In the genomic region with DNA sequence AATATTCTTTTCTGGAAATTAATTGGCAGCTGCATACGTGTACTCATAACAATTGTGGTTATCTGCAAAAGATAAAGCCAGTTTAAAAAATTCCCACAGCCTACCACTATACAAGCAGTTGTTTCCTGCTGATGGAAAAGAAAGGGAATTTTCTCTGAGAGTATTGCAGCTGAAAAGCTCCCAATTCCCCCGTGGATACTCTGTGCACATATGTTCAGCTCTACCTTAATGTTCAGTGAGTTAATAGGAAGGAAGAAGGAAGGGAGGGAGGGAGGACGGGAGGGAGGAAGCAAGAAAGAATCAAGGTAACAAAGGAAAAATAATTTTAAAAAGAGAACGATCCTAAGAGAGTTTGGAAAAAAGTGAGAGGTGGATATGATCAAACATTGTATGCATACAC, we compare ENCODE assay signal across 32 mouse cellular contexts.
DNase-seq lines count a peak whose midpoint lies in the region; ATAC-seq lines count a peak whose summit lies in the region.
"Had no signal": no experiment of that assay in that cellular context is flagged by ENCODE, and none has a peak within 500 bp of the region (broad histone marks: within the 10 kb centered on the region; RNA-seq: fewer than 3 reads in every experiment).

No protein-coding gene starts in this region.

- no peaks in the 10 kb centered on the region for H3K9me3 ChIP-seq in embryonic facial prominence, embryonic 11.5 days (replicated peaks; ENCODE audit: control insufficient read depth, low read length)
- H3K9me3 ChIP-seq in embryonic facial prominence, embryonic 10.5 days: no peaks in the 10 kb centered on the region
- no peaks in the 10 kb centered on the region for H3K9me3 ChIP-seq in midbrain, embryonic 11.5 days (ENCODE audit: control insufficient read depth, low read length)
- H3K9me3 ChIP-seq in midbrain, embryonic 10.5 days (replicated peaks): no peaks in the 10 kb centered on the region
- no peaks in the 10 kb centered on the region for H3K9me3 ChIP-seq in midbrain, embryonic 13.5 days
- no peaks in the 10 kb centered on the region for H3K9me3 ChIP-seq in neural tube, embryonic 14.5 days (ENCODE audit: control insufficient read depth, low read length)
- H3K9me3 ChIP-seq: embryonic facial prominence, embryonic 13.5 days; heart, embryonic 13.5 days; hindbrain, embryonic 15.5 days; intestine, embryonic 15.5 days; limb, embryonic 10.5 days; limb, embryonic 15.5 days; liver, embryonic 13.5 days had no signal

- H3K27me3 ChIP-seq in embryonic facial prominence, embryonic 11.5 days (ENCODE audit: control insufficient read depth, insufficient read depth, low read length): no peaks in the 10 kb centered on the region
- H3K27me3 ChIP-seq in embryonic facial prominence, embryonic 10.5 days (replicated peaks; ENCODE audit: low read depth, poor library complexity, severe bottlenecking): no peaks in the 10 kb centered on the region
- no peaks in the 10 kb centered on the region for H3K27me3 ChIP-seq in midbrain, embryonic 11.5 days (ENCODE audit: control insufficient read depth, insufficient read depth, low read length)
- no peaks in the 10 kb centered on the region for H3K27me3 ChIP-seq in midbrain, embryonic 10.5 days (ENCODE audit: low read depth, poor library complexity, severe bottlenecking)
- H3K27me3 ChIP-seq in midbrain, embryonic 13.5 days: no peaks in the 10 kb centered on the region
- no peaks in the 10 kb centered on the region for H3K27me3 ChIP-seq in neural tube, embryonic 14.5 days (ENCODE audit: control insufficient read depth, insufficient read depth, low read length)
- H3K27me3 ChIP-seq: CH12.LX; embryonic facial prominence, embryonic 13.5 days; heart, embryonic 13.5 days; hindbrain, embryonic 15.5 days; intestine, embryonic 15.5 days; limb, embryonic 15.5 days; liver, embryonic 13.5 days; megakaryocyte, embryonic 14.5 days had no signal

- ATAC-seq in embryonic facial prominence, embryonic 11.5 days (replicated peaks; ENCODE audit: insufficient number of reproducible peaks, low FRiP score, low TSS enrichment, low read depth): no peak
- 0 out of 2 replicates have a peak, but pooled peaks have one; percentile 38 for ATAC-seq in midbrain, embryonic 11.5 days (ENCODE audit: low FRiP score)
- 0 out of 2 replicates have a peak, but pooled peaks have one; percentile 30 for ATAC-seq in midbrain, embryonic 13.5 days
- peak; percentile 79 for ATAC-seq in neural tube, embryonic 14.5 days (ENCODE audit: low read depth)
- ATAC-seq: activated CD4-positive, CD25-positive, alpha-beta regulatory T cell, adult 4 months; intestine, embryonic 15.5 days; lung, postnatal 0 days had no signal

- peak; percentile 19 for DNase-seq in embryonic facial prominence, embryonic 11.5 days (ENCODE audit: low spot score)
- DNase-seq in embryonic facial prominence, embryonic 10.5 days (ENCODE audit: low spot score): no peak
- no peak for DNase-seq in midbrain, embryonic 11.5 days (ENCODE audit: low spot score, missing footprints)
- no peak for DNase-seq in midbrain, embryonic 10.5 days (ENCODE audit: low spot score)
- DNase-seq in kidney, adult 11 months: no peak
- DNase-seq in thymus, postnatal 36 days: no peak
- DNase-seq: adrenal gland, adult 8-10 months; cerebellum, adult 8-10 months; cerebellum, postnatal 36 days; gastrocnemius, postnatal 10 days; heart, postnatal 10 days; kidney, adult 8-10 months; kidney, postnatal 4 days; liver, embryonic 13.5 days; lung, adult 18-20 months; lung, postnatal 4 days; retina, postnatal 1 day; right cerebral cortex, postnatal 14 days had no signal

- no peak overlapping the region for H3K4me3 ChIP-seq in embryonic facial prominence, embryonic 11.5 days (ENCODE audit: low read depth, low read length)
- no peak overlapping the region for H3K4me3 ChIP-seq in embryonic facial prominence, embryonic 10.5 days
- H3K4me3 ChIP-seq in midbrain, embryonic 11.5 days (ENCODE audit: low read depth, low read length): no peak overlapping the region
- no peak overlapping the region for H3K4me3 ChIP-seq in midbrain, embryonic 10.5 days
- H3K4me3 ChIP-seq in midbrain, embryonic 13.5 days (replicated peaks): no peak overlapping the region
- H3K4me3 ChIP-seq in neural tube, embryonic 14.5 days (ENCODE audit: low read depth, low read length): no peak overlapping the region
- H3K4me3 ChIP-seq: embryonic facial prominence, embryonic 13.5 days; erythroblast, embryonic 14.5 days; heart, embryonic 13.5 days; hindbrain, embryonic 15.5 days; intestine, embryonic 15.5 days; limb, embryonic 10.5 days; limb, embryonic 15.5 days; liver, embryonic 13.5 days; megakaryocyte, embryonic 14.5 days had no signal

- H3K27ac ChIP-seq in embryonic facial prominence, embryonic 11.5 days (replicated peaks; ENCODE audit: low read depth, low read length): no peak overlapping the region
- no peak overlapping the region for H3K27ac ChIP-seq in embryonic facial prominence, embryonic 10.5 days (replicated peaks)
- no peak overlapping the region for H3K27ac ChIP-seq in midbrain, embryonic 11.5 days (ENCODE audit: low read depth, low read length)
- no peak overlapping the region for H3K27ac ChIP-seq in midbrain, embryonic 10.5 days (replicated peaks)
- no peak overlapping the region for H3K27ac ChIP-seq in midbrain, embryonic 13.5 days
- H3K27ac ChIP-seq in neural tube, embryonic 14.5 days (ENCODE audit: low read depth, low read length): no peak overlapping the region
- H3K27ac ChIP-seq: embryonic facial prominence, embryonic 13.5 days; heart, embryonic 13.5 days; hindbrain, embryonic 15.5 days; intestine, embryonic 15.5 days; kidney, postnatal 0 days; limb, embryonic 10.5 days; limb, embryonic 15.5 days; liver, embryonic 13.5 days had no signal

- no peak overlapping the region for H3K9ac ChIP-seq in embryonic facial prominence, embryonic 11.5 days (replicated peaks; ENCODE audit: low read length)
- no peak overlapping the region for H3K9ac ChIP-seq in midbrain, embryonic 11.5 days (ENCODE audit: low read length)
- no peak overlapping the region for H3K9ac ChIP-seq in midbrain, embryonic 13.5 days (replicated peaks)
- H3K9ac ChIP-seq in neural tube, embryonic 14.5 days (replicated peaks; ENCODE audit: low read depth, low read length): no peak overlapping the region
- H3K9ac ChIP-seq: embryonic facial prominence, embryonic 13.5 days; heart, embryonic 13.5 days; hindbrain, embryonic 15.5 days; intestine, embryonic 15.5 days; limb, embryonic 15.5 days; liver, embryonic 13.5 days had no signal

- H3K36me3 ChIP-seq in embryonic facial prominence, embryonic 11.5 days (replicated peaks; ENCODE audit: control insufficient read depth, insufficient read depth, low read depth, low read length): no peaks in the 10 kb centered on the region
- H3K36me3 ChIP-seq in embryonic facial prominence, embryonic 10.5 days (replicated peaks): no peaks in the 10 kb centered on the region
- H3K36me3 ChIP-seq in midbrain, embryonic 11.5 days (ENCODE audit: control insufficient read depth, insufficient read depth, low read length): no peaks in the 10 kb centered on the region
- no peaks in the 10 kb centered on the region for H3K36me3 ChIP-seq in midbrain, embryonic 10.5 days
- no peaks in the 10 kb centered on the region for H3K36me3 ChIP-seq in midbrain, embryonic 13.5 days
- H3K36me3 ChIP-seq in neural tube, embryonic 14.5 days (ENCODE audit: control insufficient read depth, insufficient read depth, low read length): no peaks in the 10 kb centered on the region
- H3K36me3 ChIP-seq: embryonic facial prominence, embryonic 13.5 days; heart, embryonic 13.5 days; hindbrain, embryonic 15.5 days; intestine, embryonic 15.5 days; limb, embryonic 10.5 days; limb, embryonic 15.5 days; liver, embryonic 13.5 days had no signal

- no peak overlapping the region for H3K4me2 ChIP-seq in embryonic facial prominence, embryonic 11.5 days (ENCODE audit: low read depth, low read length)
- no peak overlapping the region for H3K4me2 ChIP-seq in midbrain, embryonic 11.5 days
- H3K4me2 ChIP-seq in midbrain, embryonic 13.5 days (replicated peaks): no peak overlapping the region
- no peak overlapping the region for H3K4me2 ChIP-seq in neural tube, embryonic 14.5 days (ENCODE audit: low read depth, low read length)
- H3K4me2 ChIP-seq: embryonic facial prominence, embryonic 13.5 days; heart, embryonic 13.5 days; hindbrain, embryonic 15.5 days; intestine, embryonic 15.5 days; limb, embryonic 15.5 days; liver, embryonic 13.5 days had no signal

- H3K4me1 ChIP-seq in embryonic facial prominence, embryonic 11.5 days (ENCODE audit: control insufficient read depth, insufficient read depth, low read length): no peaks in the 10 kb centered on the region
- 0 out of 2 replicates have a peak, but pooled peaks cover 3% of the 10 kb centered on the region for H3K4me1 ChIP-seq in embryonic facial prominence, embryonic 10.5 days
- no peaks in the 10 kb centered on the region for H3K4me1 ChIP-seq in midbrain, embryonic 11.5 days (ENCODE audit: control insufficient read depth, insufficient read depth, low read length)
- no peaks in the 10 kb centered on the region for H3K4me1 ChIP-seq in midbrain, embryonic 10.5 days
- H3K4me1 ChIP-seq in midbrain, embryonic 13.5 days (replicated peaks): no peaks in the 10 kb centered on the region
- no peaks in the 10 kb centered on the region for H3K4me1 ChIP-seq in neural tube, embryonic 14.5 days (ENCODE audit: control insufficient read depth, insufficient read depth, low read length)
- H3K4me1 ChIP-seq: embryonic facial prominence, embryonic 13.5 days; heart, embryonic 13.5 days; hindbrain, embryonic 15.5 days; intestine, embryonic 15.5 days; limb, embryonic 10.5 days; limb, embryonic 15.5 days; liver, embryonic 13.5 days; megakaryocyte, embryonic 14.5 days had no signal

- WGBS in embryonic facial prominence, embryonic 11.5 days: 59% methylated on average over 4 of the region's 4 CpGs
- WGBS in embryonic facial prominence, embryonic 10.5 days: 77% methylated on average over 4 of the region's 4 CpGs
- WGBS in midbrain, embryonic 11.5 days: 75% methylated on average over 4 of the region's 4 CpGs
- 81% methylated on average over 4 of the region's 4 CpGs for WGBS in midbrain, embryonic 10.5 days
- 67% methylated on average over 4 of the region's 4 CpGs for whole genome bisulfite sequencing in midbrain, embryonic 13.5 days
- WGBS in neural tube, embryonic 14.5 days: 60% methylated on average over 4 of the region's 4 CpGs
